Mouse (Mus musculus) ovary, postnatal 10 days (tissue): ENCODE results near the gene Pld3.

ENCODE experiments used
- DNase-seq: peaks from one replicate; pipeline ENCODE4 v3.0.0; 2022; ENCODE audit warnings: low spot score

Pld3 gene

DNA sequence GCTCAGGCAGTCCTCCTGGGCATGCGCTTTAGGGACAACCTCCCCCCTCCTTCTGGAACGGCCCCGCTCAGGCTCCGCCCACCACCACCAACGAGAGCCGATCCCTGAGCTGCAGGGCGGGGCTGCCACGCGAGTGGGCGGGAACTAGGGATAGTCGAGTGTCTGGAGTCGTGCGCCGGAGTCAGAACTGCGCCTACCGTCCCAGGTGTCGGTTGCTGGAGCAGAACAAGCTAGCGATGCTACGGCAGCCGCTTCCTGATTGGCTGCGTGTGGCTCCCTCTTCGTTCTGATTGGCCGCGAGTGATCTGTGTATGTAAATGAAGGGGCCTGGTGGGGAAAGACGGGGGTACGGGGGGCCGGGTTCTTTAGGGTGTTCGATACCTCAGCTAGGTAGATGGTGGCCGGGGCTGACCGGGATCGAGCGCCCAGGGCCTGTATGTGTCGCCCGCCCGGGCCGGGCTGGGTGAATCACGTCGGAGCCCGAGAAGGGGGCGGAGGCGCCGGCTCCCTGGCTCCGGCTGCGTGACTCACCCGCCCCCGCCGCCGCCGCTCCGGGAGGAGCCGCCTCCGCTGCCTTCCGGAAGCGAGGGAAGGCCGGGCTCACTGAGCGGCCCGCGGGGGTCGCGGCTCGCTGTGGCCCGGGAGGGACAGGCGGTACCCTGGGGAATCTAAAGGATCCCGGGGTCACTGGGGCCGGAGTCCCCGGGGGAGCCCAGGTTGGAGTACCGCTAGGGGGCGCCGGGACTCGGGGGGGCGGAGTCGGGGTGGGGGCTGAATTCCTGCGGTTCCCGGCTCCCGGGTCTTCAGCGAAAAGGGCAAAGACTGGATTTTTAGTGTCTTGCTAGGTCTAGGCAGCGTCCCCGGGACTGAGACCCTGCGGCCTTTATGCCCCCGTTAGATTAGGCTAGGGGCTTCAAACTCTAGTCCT, 66.0 kb downstream of the Pld3 start, which contains the start of gene Sertad1:
Gene Sertad1 (plus strand): TSS at position 141 of the 928 bp plus-strand sequence.
- peak; percentile 96 for DNase-seq

DNA sequence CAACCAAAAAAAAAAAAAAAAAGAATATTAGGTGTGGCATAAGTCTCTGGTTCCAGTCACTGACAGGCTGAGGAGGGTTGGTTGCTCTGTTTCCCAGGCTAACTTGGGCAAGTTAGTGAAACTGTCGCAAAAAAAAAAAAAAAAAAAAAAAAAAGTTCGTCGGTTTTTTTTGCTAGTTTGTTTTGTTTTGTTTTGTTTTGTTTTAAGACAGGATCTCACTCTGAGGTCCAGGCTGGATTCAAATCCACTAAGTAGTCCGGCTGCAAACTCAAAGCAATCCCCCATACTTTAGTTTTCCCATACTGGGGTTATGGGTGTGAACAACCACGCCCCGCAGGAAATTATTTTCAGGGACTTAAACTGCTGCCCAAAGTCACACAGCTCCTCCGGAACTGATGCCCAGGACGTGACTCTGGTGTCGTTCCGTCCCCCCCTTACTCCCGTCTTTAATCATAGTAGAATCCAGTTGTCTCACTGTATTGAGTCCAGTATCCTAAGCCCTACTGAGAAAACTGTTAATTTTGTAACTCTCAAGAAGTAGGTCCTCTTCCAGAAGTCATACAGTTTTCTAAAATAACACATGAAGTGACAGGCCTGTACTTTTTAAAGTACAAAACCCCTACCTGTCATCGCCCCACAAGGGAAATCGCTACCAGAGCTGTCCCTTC, 66.8 kb downstream of the Pld3 start:
- no peak for DNase-seq

DNA sequence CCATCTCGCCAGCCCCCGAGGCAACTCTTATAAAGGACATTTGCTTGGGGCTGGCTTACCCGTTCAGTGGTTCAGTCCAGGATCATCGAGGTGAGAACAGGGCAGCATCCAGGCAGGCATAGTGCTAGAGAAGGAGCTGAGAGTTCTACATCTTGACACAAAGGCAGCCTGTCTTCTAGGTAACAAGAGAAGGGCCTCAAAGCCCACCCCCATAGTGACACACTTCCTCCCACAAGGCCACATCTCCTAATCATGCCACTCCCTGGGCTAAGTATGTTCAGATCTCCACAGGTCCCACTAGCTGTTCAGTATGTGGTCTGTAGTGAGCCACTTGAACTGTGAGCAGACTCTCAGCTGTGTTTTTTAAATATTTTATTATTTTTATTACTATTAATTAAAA, 69.2 kb downstream of the Pld3 start:
- DNase-seq = no peak
